Mouse (Mus musculus) neural tube, embryonic 11.5 days (tissue): ENCODE measurements around the gene Gm10271. TPM values are rescaled to one million over a fixed set of nuclear protein-coding genes. Genes with fewer than 3 reads are reported as not detected.

ENCODE experiments used
- ATAC-seq: fragments of 200-750 bp; cut with Nextera tagmentation; 2 replicates; pipeline ENCODE4 v1.8.0; 2017; ENCODE audit warnings: moderate number of reproducible peaks, mild to moderate bottlenecking, moderate TSS enrichment, moderate library complexity; ENCODE audit not compliant: insufficient read depth, low FRiP score, low TSS enrichment
- DNase-seq: peaks from one replicate; pipeline ENCODE4 v3.0.0-alpha.2; 2015; ENCODE audit warnings: low spot score
- H3K27ac ChIP-seq: fragments of 300-500 bp; sonication (generic); 2 replicates; pipeline ENCODE4 v1.5.1; 2014; ENCODE audit warnings: low read depth, mild to moderate bottlenecking, low read length
- H3K27me3 ChIP-seq: fragments of 300-500 bp; sonication (generic); 2 replicates; pipeline ENCODE4 v1.6.1; 2014; ENCODE audit warnings: mild to moderate bottlenecking, low read length, mixed read lengths; ENCODE audit not compliant: control insufficient read depth, insufficient read depth
- H3K36me3 ChIP-seq: fragments of 300-500 bp; sonication (generic); 2 replicates; pipeline ENCODE4 v1.6.1; 2014; ENCODE audit warnings: mild to moderate bottlenecking, low read length, moderate library complexity, mixed read lengths; ENCODE audit not compliant: control insufficient read depth, insufficient read depth
- H3K4me1 ChIP-seq: fragments of 300-500 bp; sonication (generic); 2 replicates; pipeline ENCODE4 v1.6.1; 2014; ENCODE audit warnings: low read length, mixed read lengths; ENCODE audit not compliant: control insufficient read depth, insufficient read depth
- H3K4me2 ChIP-seq: fragments of 300-500 bp; sonication (generic); 2 replicates; pipeline ENCODE4 v1.6.1; 2014; ENCODE audit warnings: low read depth, mild to moderate bottlenecking, moderate library complexity
- H3K4me3 ChIP-seq: fragments of 300-500 bp; sonication (generic); 2 replicates; pipeline ENCODE4 v1.5.1; 2014; ENCODE audit warnings: low read depth, low read length
- H3K9ac ChIP-seq: fragments of 300-500 bp; sonication (generic); 2 replicates; pipeline ENCODE4 v1.6.1; 2014; ENCODE audit warnings: mild to moderate bottlenecking, low read length
- H3K9me3 ChIP-seq: fragments of 300-500 bp; sonication (generic); 2 replicates; pipeline ENCODE4 v1.6.1; 2016; ENCODE audit warnings: low read length; ENCODE audit not compliant: control insufficient read depth
- WGBS: fragments of 180-500 bp; shearing (Covaris S2); extraction: QIAGEN DNeasy Blood & Tissue Kit; methylation state at CpG from one replicate; pipeline ENCODE4 v1.1.7; 2014; 5-methylcytosine and 5-hydroxymethylcytosine counted together
- polyA plus RNA-seq: library from polyadenylated mRNA; unstranded; fragments of >200 nt; fragmentation: Nextera tagmentation; extraction: Ambion mirVana; gene quantifications from 2 replicates; pipeline ENCODE4 v1.2.1, GENCODE M21; 2014

The Gm10271 gene
- polyA plus RNA-seq, 1 experiment from 2014 or later: not detected

DNA sequence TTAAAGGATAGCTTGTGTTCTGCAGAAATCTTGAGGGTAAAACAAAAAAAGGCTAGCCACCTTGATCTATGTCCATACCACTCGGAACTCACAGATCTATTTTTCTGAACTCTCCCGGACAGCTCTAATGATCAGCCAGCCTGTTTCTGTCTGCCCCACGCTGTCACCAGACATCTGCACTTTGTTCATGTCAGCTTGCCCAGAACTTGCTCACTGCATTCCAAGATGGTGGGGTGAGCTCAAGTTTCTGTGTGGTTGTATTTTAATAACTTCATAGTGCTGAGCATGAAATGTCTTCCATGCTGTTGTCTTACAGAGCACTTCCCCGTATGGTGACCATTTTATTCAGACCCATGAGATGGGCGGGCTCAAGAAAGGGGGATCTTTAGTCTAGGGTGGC, 7.1 kb downstream of the Gm10271 start:
- H3K9me3 ChIP-seq: no peaks in the 10 kb centered on the region
- no peak overlapping the region for H3K4me3 ChIP-seq
- H3K36me3 ChIP-seq: no peaks in the 10 kb centered on the region
- no peak for DNase-seq
- H3K4me1 ChIP-seq: no peaks in the 10 kb centered on the region
- ATAC-seq: no peak
- H3K4me2 ChIP-seq: no peak overlapping the region
- H3K9ac ChIP-seq: no peak overlapping the region
- 73% methylated on average over 5 of the region's 5 CpGs for WGBS
- H3K27ac ChIP-seq: no peak overlapping the region
- no peaks in the 10 kb centered on the region for H3K27me3 ChIP-seq

DNA sequence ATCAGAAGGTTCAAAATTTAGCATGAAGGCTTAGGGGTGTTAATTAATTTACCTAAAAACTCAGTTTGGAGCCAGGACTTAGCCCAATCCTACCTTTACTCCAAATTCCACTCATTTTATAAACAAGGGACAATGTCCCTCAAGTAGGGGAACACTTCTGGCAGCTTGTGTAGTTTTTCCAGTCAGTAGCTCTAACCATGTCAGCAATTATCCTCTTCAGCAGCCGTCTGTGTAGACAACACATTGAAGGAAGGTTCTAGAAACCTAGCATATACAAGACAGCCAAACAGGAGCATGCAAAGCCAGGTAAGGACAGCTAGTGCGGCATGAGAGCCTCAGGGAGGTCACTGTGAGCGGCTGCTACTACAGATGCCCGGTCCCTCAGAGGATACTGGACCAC, 7.8 kb downstream of the Gm10271 start:
- Histone ChIP-seq H3K4me1 (no peaks in the 10 kb centered on the region), H3K9me3 (no peaks in the 10 kb centered on the region), H3K36me3 (no peaks in the 10 kb centered on the region), H3K27ac (no peak overlapping the region), H3K9ac (no peak overlapping the region), H3K4me3 (no peak overlapping the region), H3K27me3 (no peaks in the 10 kb centered on the region), H3K4me2 (no peak overlapping the region)
- ATAC-seq (no peak), DNase-seq (no peak)
- WGBS: 93% methylated on average over 4 of the region's 4 CpGs

DNA sequence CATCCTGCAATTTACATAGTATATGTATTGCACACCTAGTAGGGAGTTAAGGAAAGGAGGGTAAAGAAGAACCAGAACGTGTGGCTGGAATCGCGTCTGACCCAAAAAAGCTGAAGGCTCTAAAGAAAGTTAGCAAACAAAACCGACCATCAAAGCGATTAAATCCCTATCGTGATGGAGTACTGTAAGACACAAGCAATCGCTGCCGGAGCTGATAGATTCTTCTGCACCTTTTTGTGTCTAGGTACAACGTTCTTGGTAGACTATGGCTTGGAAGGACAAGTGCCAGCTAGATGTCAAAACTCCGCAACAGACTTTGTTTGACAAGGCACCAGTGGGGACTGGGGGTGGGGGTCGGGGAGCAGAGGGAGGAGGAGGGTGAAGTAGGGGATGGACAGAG, 8.3 kb downstream of the Gm10271 start:
- H3K9me3 ChIP-seq: no peaks in the 10 kb centered on the region
- no peak overlapping the region for H3K4me2 ChIP-seq
- no peak overlapping the region for H3K9ac ChIP-seq
- ATAC-seq (no peak), DNase-seq (no peak)
- no peaks in the 10 kb centered on the region for H3K27me3 ChIP-seq
- WGBS: 81% methylated on average over 11 of the region's 11 CpGs
- no peaks in the 10 kb centered on the region for H3K36me3 ChIP-seq
- no peaks in the 10 kb centered on the region for H3K4me1 ChIP-seq
- H3K4me3 ChIP-seq: no peak overlapping the region
- H3K27ac ChIP-seq: no peak overlapping the region

DNA sequence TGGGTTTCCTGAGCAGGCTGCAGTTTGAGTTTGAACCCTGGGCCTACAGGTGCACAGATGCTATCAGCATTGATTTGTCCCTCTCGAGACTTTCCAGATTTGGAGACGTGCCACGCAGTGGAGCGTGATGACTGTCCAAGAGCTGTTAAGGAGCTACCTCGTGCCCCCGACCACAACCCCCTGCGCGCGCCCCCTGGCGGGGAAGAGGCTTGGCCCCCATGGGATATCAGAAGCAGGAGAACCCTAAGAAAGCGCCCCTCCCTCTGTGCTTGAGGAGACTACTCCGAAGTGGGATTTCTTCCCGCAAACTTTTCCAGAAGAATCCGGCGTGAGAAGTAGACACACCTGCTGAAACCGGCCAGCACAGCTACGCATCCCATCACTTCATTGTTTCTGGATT, 9.6 kb downstream of the Gm10271 start:
- WGBS: 73% methylated on average over 17 of the region's 17 CpGs
- no peaks in the 10 kb centered on the region for H3K27me3 ChIP-seq
- no peaks in the 10 kb centered on the region for H3K36me3 ChIP-seq
- ATAC-seq: no peak
- DNase-seq: no peak
- H3K9me3 ChIP-seq: no peaks in the 10 kb centered on the region
- H3K4me2 ChIP-seq: no peak overlapping the region
- H3K9ac ChIP-seq: no peak overlapping the region
- H3K27ac ChIP-seq: no peak overlapping the region
- no peaks in the 10 kb centered on the region for H3K4me1 ChIP-seq
- no peak overlapping the region for H3K4me3 ChIP-seq

DNA sequence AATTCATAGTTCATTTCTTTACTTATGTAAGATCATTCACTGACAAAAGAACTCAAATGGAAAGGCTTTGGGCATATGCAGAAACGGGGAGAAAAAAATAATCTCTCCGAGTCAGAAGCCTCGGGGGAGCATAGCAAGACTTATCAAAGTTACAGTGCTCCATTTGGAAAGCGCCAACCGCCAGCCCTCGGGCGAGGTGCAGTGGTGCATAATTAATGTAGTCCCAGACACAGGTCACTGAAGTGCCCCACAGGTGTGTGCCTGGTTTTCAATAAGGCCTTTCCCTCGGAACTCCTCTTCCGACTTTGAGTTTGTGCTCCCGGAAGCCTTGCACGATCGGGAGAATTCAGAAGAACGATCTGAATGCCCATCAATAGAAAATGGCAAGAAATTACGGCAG, 10.3 kb downstream of the Gm10271 start:
- Histone ChIP-seq H3K27me3 (no peaks in the 10 kb centered on the region), H3K4me2 (no peak overlapping the region), H3K9ac (no peak overlapping the region), H3K36me3 (no peaks in the 10 kb centered on the region), H3K9me3 (no peaks in the 10 kb centered on the region), H3K27ac (no peak overlapping the region), H3K4me3 (no peak overlapping the region), H3K4me1 (no peaks in the 10 kb centered on the region)
- no peak for ATAC-seq
- DNase-seq: no peak
- 85% methylated on average over 14 of the region's 14 CpGs for WGBS

DNA sequence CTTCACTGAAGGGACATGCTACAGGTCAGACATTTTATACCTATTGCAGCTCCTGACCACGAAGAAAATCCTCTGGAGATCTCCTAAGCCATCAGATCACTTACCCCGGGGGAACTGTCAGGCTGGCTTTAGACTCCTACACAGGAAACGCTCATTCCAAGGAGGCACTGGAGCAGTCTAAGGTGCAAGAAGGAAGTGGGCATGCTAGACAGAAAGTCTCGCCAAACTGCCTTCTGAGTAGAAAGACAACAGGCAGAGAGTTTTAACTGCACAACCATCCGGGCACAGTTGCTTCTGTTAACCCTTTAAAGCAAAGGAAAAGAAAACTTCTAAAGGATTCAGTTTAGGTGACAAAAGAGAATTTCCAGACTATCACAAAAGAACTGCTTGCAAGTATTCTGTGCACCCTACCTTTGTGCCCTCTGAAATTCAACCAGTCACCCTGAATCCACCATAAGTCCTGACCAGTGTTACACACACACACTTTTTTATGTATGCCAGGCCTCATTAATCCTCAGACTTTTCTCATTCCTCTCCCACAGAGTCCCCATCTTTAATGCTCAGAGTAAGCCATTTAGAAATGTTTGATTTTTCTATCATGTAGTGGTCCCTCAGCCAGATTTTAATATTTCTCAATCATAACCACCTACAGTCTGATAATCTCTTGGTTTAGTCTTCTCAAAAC, 14.4 kb downstream of the Gm10271 start:
- ATAC-seq: no peak
- H3K4me3 ChIP-seq: no peak overlapping the region
- H3K27me3 ChIP-seq: no peaks in the 10 kb centered on the region
- DNase-seq: no peak
- 74% methylated on average over 5 of the region's 5 CpGs for WGBS
- no peaks in the 10 kb centered on the region for H3K9me3 ChIP-seq
- no peak overlapping the region for H3K27ac ChIP-seq
- H3K4me2 ChIP-seq: no peak overlapping the region
- H3K36me3 ChIP-seq: no peaks in the 10 kb centered on the region
- H3K4me1 ChIP-seq: no peaks in the 10 kb centered on the region
- H3K9ac ChIP-seq: no peak overlapping the region

DNA sequence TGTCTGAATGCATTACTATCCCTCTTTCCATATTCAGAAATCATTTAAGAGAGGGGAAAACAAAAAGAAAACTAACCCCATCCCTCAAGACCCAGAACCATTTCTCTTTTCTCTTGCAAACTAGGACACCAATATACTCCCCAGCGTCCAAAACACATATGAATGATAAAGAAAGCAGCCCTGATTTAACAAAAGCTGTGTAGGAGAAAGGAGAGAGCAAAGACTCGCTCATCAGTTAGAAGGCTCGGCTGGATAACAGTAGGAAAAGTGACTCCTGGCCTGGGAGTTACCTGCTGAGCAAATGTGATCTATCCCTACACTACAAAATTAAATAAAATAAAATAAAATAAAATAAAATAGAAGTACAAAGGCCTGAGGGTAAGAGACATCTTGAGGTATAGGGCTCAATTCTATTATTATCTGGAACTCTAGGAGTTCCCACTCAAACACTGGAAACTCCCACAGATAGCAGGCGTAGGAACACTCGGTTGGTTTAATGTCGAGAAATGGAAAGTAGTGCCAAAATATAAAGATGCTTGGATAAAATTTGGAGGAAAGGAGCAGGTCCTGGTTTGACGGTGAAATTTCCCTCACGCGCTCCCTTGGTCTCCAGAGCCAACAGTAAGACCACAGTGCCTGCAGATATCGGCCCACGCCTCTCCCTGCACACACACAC, 15.8 kb downstream of the Gm10271 start:
- H3K27me3 ChIP-seq: no peaks in the 10 kb centered on the region
- DNase-seq: no peak
- H3K9ac ChIP-seq: no peak overlapping the region
- no peak overlapping the region for H3K4me2 ChIP-seq
- WGBS: 95% methylated on average over 11 of the region's 11 CpGs
- no peaks in the 10 kb centered on the region for H3K9me3 ChIP-seq
- H3K36me3 ChIP-seq: no peaks in the 10 kb centered on the region
- H3K27ac ChIP-seq: no peak overlapping the region
- no peak overlapping the region for H3K4me3 ChIP-seq
- no peaks in the 10 kb centered on the region for H3K4me1 ChIP-seq
- no peak for ATAC-seq

DNA sequence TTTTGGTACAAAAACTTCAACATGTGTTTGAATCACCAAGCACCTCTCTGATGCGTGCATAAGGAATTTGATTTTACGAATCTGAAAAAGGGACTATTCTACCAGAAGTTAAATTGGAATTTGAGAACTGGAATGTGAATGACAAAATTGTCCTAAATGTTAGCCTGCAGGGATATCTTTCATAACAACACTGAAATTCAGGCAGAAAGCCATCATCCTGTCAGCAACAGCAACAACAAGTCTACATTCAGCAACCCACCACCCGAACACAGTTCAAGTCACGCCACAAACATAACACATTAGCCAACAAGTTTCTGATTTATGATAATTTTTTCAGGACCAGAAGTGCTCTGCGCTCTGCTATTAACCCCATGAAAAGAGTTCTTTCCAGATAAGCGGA, 17.2 kb downstream of the Gm10271 start:
- no peaks in the 10 kb centered on the region for H3K9me3 ChIP-seq
- no peak overlapping the region for H3K4me2 ChIP-seq
- H3K27me3 ChIP-seq: no peaks in the 10 kb centered on the region
- 95% methylated on average over 6 of the region's 6 CpGs for whole genome bisulfite sequencing
- no peak overlapping the region for H3K9ac ChIP-seq
- H3K4me1 ChIP-seq: no peaks in the 10 kb centered on the region
- H3K4me3 ChIP-seq: no peak overlapping the region
- H3K36me3 ChIP-seq: no peaks in the 10 kb centered on the region
- H3K27ac ChIP-seq: no peak overlapping the region
- ATAC-seq (no peak), DNase-seq (no peak)

DNA sequence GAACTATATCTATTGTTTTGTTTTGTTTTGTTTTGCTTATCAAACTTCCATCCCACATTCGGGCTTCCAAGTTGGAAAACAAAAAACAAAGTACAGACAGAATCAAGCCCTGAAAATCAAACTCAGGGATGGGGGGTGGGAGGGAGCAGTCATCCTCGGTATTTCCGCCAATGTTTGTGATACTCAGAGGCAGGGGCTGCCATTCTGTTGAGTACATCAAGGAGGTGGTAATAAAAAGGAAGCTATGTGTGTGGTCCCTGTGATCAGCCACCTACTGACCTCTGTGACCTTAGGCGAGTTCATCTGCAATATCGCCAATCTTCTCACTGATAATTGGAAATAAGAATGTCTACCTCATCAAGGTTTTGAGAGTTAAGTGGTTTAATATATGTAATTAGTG, 21.5 kb downstream of the Gm10271 start:
- Histone ChIP-seq H3K4me3 (peak overlapping the region; percentile 74), H3K27me3 (no peaks in the 10 kb centered on the region), H3K4me1 (peaks cover 5% of the 10 kb centered on the region; the same call in 1 of the 2 replicates), H3K27ac (no peak overlapping the region), H3K9me3 (no peaks in the 10 kb centered on the region), H3K4me2 (peak overlapping the region; percentile 30), H3K9ac (no peak overlapping the region), H3K36me3 (no peaks in the 10 kb centered on the region)
- DNase-seq: no peak
- WGBS: 24% methylated on average over 5 of the region's 5 CpGs
- no peak for ATAC-seq
